23 mouse cellular contexts compared by ENCODE assay signal in the genomic region with DNA sequence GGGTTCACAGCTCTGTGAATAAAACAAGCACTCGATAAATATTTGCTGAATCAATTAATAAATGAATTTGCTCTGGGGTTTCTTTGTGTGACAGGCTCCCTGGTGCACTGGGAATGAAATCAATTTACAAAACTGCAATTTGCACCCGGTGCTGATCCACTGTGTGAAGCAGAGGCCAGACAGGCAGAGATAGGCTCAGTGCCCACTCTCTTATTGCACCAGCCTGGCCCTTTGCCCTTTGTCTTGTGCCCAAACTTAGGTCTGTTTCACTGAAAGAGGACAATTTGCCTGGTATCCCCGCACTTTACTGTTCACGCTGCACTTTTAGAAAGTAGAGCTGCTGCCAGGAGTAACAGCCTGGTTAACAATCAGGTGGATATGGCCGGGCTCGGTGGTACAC. TPM values are rescaled to one million over a fixed set of nuclear protein-coding genes. Genes with fewer than 3 reads are reported as not detected.
DNase-seq lines count a peak whose midpoint lies in the region; ATAC-seq and TF ChIP-seq lines count a peak whose summit lies in the region.
"Had no signal": no experiment of that assay in that cellular context is flagged by ENCODE, and none has a peak within 500 bp of the region (broad histone marks: within the 10 kb centered on the region; RNA-seq: fewer than 3 reads in every experiment).

No protein-coding gene starts in this region.

- H3K27ac ChIP-seq in forebrain, embryonic 12.5 days = 0 out of 2 replicates have a peak overlapping the region, but pooled peaks have one; percentile 6
- no peak overlapping the region for H3K27ac ChIP-seq in forebrain, embryonic 11.5 days (ENCODE audit: low read depth, low read length)
- peak overlapping the region in 1 of 2 experiments; percentile 1; a peak in 1 of 4 replicates for H3K27ac ChIP-seq in heart, embryonic 14.5 days (replicated peaks in 1 of 2; ENCODE audit: control insufficient read depth in 1 of 2, insufficient read depth in 1 of 2, low read depth in 2 of 2, low read length in 2 of 2)
- H3K27ac ChIP-seq in heart, embryonic 11.5 days (ENCODE audit: low read depth, low read length) = no peak overlapping the region
- no peak overlapping the region for H3K27ac ChIP-seq in liver, adult 2 months (replicated peaks; ENCODE audit: insufficient read depth, low read depth, low read length)
- no peak overlapping the region for H3K27ac ChIP-seq in liver, postnatal 0 days (ENCODE audit: low read depth)
- H3K27ac ChIP-seq in hindbrain, embryonic 14.5 days = peak overlapping the region; percentile 11; the same call in 1 of the 2 replicates
- H3K27ac ChIP-seq: kidney, postnatal 0 days; limb, embryonic 13.5 days; liver, embryonic 12.5 days; macrophage; neural tube, embryonic 13.5 days had no signal

- ATAC-seq in forebrain, embryonic 12.5 days (ENCODE audit: low FRiP score) = no peak
- no peak for ATAC-seq in forebrain, embryonic 11.5 days (replicated peaks; ENCODE audit: low FRiP score)
- ATAC-seq in heart, embryonic 14.5 days (ENCODE audit: insufficient number of reproducible peaks, insufficient read depth, low FRiP score, low read depth) = no peak
- no peak for ATAC-seq in heart, embryonic 11.5 days (replicated peaks; ENCODE audit: insufficient number of reproducible peaks, low FRiP score, low TSS enrichment)
- ATAC-seq in liver, postnatal 0 days = no peak
- no peak for ATAC-seq in hindbrain, embryonic 14.5 days (ENCODE audit: low FRiP score)
- ATAC-seq: forebrain, embryonic 16.5 days; intestine, embryonic 16.5 days; liver, embryonic 12.5 days; Patski had no signal

- H3K79me2 ChIP-seq in liver, adult 2 months (ENCODE audit: control insufficient read depth, insufficient read depth, low read length) = no peaks in the 10 kb centered on the region

- WGBS in forebrain, embryonic 12.5 days = 81% methylated on average over 6 of the region's 6 CpGs
- 87% methylated on average over 6 of the region's 6 CpGs for WGBS in forebrain, embryonic 11.5 days
- WGBS in heart, embryonic 14.5 days = 73% methylated on average over 6 of the region's 6 CpGs
- WGBS in heart, embryonic 11.5 days (ENCODE audit: insufficient replicate concordance) = 80% methylated on average over 6 of the region's 6 CpGs
- WGBS in liver, adult 2 months = 26% methylated on average over 6 of the region's 6 CpGs
- 81% methylated on average over 6 of the region's 6 CpGs for WGBS in liver, postnatal 0 days (ENCODE audit: insufficient replicate concordance)
- 62% methylated on average over 6 of the region's 6 CpGs for WGBS in hindbrain, embryonic 14.5 days

- TF ChIP-seq EP300 in liver, postnatal 0 days (IDR thresholded peaks at IDR 0.05; ENCODE audit: low read depth) = no peak

- no peaks in the 10 kb centered on the region for H3K27me3 ChIP-seq in forebrain, embryonic 12.5 days
- H3K27me3 ChIP-seq in forebrain, embryonic 11.5 days (ENCODE audit: control insufficient read depth, insufficient read depth, low read length) = no peaks in the 10 kb centered on the region
- H3K27me3 ChIP-seq in heart, embryonic 14.5 days (ENCODE audit: control insufficient read depth, insufficient read depth, low read length) = no peaks in the 10 kb centered on the region
- H3K27me3 ChIP-seq in heart, embryonic 11.5 days (ENCODE audit: control insufficient read depth, insufficient read depth, low read length) = no peaks in the 10 kb centered on the region
- H3K27me3 ChIP-seq in liver, adult 2 months (ENCODE audit: control insufficient read depth, insufficient read depth, low read length) = peaks cover 2% of the 10 kb centered on the region; the same call in 1 of the 2 replicates
- no peaks in the 10 kb centered on the region for H3K27me3 ChIP-seq in liver, postnatal 0 days (ENCODE audit: insufficient read depth, low read length)
- H3K27me3 ChIP-seq in hindbrain, embryonic 14.5 days (ENCODE audit: control insufficient read depth, insufficient read depth, low read length) = no peaks in the 10 kb centered on the region
- H3K27me3 ChIP-seq: limb, embryonic 13.5 days; neural tube, embryonic 13.5 days; Patski had no signal

- H3K9ac ChIP-seq in forebrain, embryonic 12.5 days = no peak overlapping the region
- no peak overlapping the region for H3K9ac ChIP-seq in forebrain, embryonic 11.5 days (ENCODE audit: low read length)
- peak overlapping the region; percentile 32 for H3K9ac ChIP-seq in heart, embryonic 14.5 days (ENCODE audit: low read length)
- no peak overlapping the region for H3K9ac ChIP-seq in heart, embryonic 11.5 days (ENCODE audit: low read depth, low read length)
- no peak overlapping the region for H3K9ac ChIP-seq in liver, adult 2 months (ENCODE audit: low read depth, low read length)
- no peak overlapping the region for H3K9ac ChIP-seq in liver, postnatal 0 days (replicated peaks)
- H3K9ac ChIP-seq in hindbrain, embryonic 14.5 days = no peak overlapping the region
- H3K9ac ChIP-seq: limb, embryonic 13.5 days; liver, embryonic 12.5 days; neural tube, embryonic 13.5 days had no signal

- H3K4me3 ChIP-seq in forebrain, embryonic 12.5 days (replicated peaks) = no peak overlapping the region
- H3K4me3 ChIP-seq in forebrain, embryonic 11.5 days (ENCODE audit: low read depth, low read length) = no peak overlapping the region
- H3K4me3 ChIP-seq in heart, embryonic 14.5 days (ENCODE audit: control insufficient read depth in 1 of 2, insufficient read depth in 1 of 2, low read depth in 1 of 2, low read length in 2 of 2) = no peak overlapping the region
- H3K4me3 ChIP-seq in heart, embryonic 11.5 days (ENCODE audit: low read depth, low read length) = no peak overlapping the region
- H3K4me3 ChIP-seq in liver, adult 2 months (ENCODE audit: insufficient read depth, low read depth, low read length) = no peak overlapping the region
- no peak overlapping the region for H3K4me3 ChIP-seq in liver, postnatal 0 days (ENCODE audit: low read depth, low read length)
- no peak overlapping the region for H3K4me3 ChIP-seq in hindbrain, embryonic 14.5 days (replicated peaks; ENCODE audit: low read length)
- H3K4me3 ChIP-seq: erythroblast, embryonic 14.5 days; limb, embryonic 13.5 days; liver, embryonic 12.5 days; neural tube, embryonic 13.5 days had no signal

- peaks cover 36% of the 10 kb centered on the region for H3K4me1 ChIP-seq in forebrain, embryonic 12.5 days
- peaks cover 15% of the 10 kb centered on the region; the same call in 1 of the 2 replicates for H3K4me1 ChIP-seq in forebrain, embryonic 11.5 days (replicated peaks; ENCODE audit: control insufficient read depth, insufficient read depth, low read length)
- peaks cover 16 to 18% of the 10 kb centered on the region in 2 experiments for H3K4me1 ChIP-seq in heart, embryonic 14.5 days (ENCODE audit: control insufficient read depth in 2 of 2, insufficient read depth in 2 of 2, low read length in 2 of 2)
- H3K4me1 ChIP-seq in heart, embryonic 11.5 days (ENCODE audit: control insufficient read depth, insufficient read depth, low read length) = peaks cover 9% of the 10 kb centered on the region
- H3K4me1 ChIP-seq in liver, adult 2 months (ENCODE audit: control insufficient read depth, insufficient read depth, low read length) = 0 out of 2 replicates have a peak, but pooled peaks cover 1% of the 10 kb centered on the region
- no peaks in the 10 kb centered on the region for H3K4me1 ChIP-seq in liver, postnatal 0 days (ENCODE audit: insufficient read depth)
- H3K4me1 ChIP-seq in hindbrain, embryonic 14.5 days (replicated peaks; ENCODE audit: control insufficient read depth, insufficient read depth, low read length) = peaks cover 29% of the 10 kb centered on the region
- H3K4me1 ChIP-seq: liver, embryonic 12.5 days had no signal

- H3K4me2 ChIP-seq in forebrain, embryonic 12.5 days = no peak overlapping the region
- no peak overlapping the region for H3K4me2 ChIP-seq in forebrain, embryonic 11.5 days (ENCODE audit: low read depth, low read length, severe bottlenecking)
- H3K4me2 ChIP-seq in heart, embryonic 14.5 days (ENCODE audit: low read length) = no peak overlapping the region
- no peak overlapping the region for H3K4me2 ChIP-seq in heart, embryonic 11.5 days
- H3K4me2 ChIP-seq in liver, postnatal 0 days (ENCODE audit: low read depth, low read length) = no peak overlapping the region
- no peak overlapping the region for H3K4me2 ChIP-seq in hindbrain, embryonic 14.5 days (replicated peaks)
- H3K4me2 ChIP-seq: limb, embryonic 13.5 days; liver, embryonic 12.5 days; neural tube, embryonic 13.5 days had no signal

- no peak for TF ChIP-seq POLR2A in liver, adult 2 months (IDR thresholded peaks at IDR 0.05; ENCODE audit: extremely low read depth, insufficient read depth, low read length)

- H3K9me3 ChIP-seq in forebrain, embryonic 12.5 days = no peaks in the 10 kb centered on the region
- H3K9me3 ChIP-seq in forebrain, embryonic 11.5 days (ENCODE audit: control insufficient read depth, low read length) = no peaks in the 10 kb centered on the region
- H3K9me3 ChIP-seq in heart, embryonic 14.5 days (ENCODE audit: control insufficient read depth, low read length) = no peaks in the 10 kb centered on the region
- H3K9me3 ChIP-seq in heart, embryonic 11.5 days (replicated peaks; ENCODE audit: control insufficient read depth, low read length) = no peaks in the 10 kb centered on the region
- H3K9me3 ChIP-seq in liver, postnatal 0 days (ENCODE audit: low read length) = no peaks in the 10 kb centered on the region
- no peaks in the 10 kb centered on the region for H3K9me3 ChIP-seq in hindbrain, embryonic 14.5 days (ENCODE audit: control insufficient read depth, low read length)
- H3K9me3 ChIP-seq: limb, embryonic 13.5 days; liver, embryonic 12.5 days; neural tube, embryonic 13.5 days had no signal

- TF ChIP-seq CTCF in liver, adult 2 months (IDR thresholded peaks at IDR 0.05; ENCODE audit: low read depth, low read length) = no peak
- no peak for TF ChIP-seq CTCF in liver, postnatal 0 days (IDR thresholded peaks at IDR 0.05; ENCODE audit: low read depth)

- no peak for DNase-seq in forebrain, embryonic 11.5 days (ENCODE audit: low spot score)
- DNase-seq in liver, adult 2 months (ENCODE audit: extremely low read depth, low read depth, low spot score) = peak; percentile 92
- no peak for DNase-seq in liver, postnatal 0 days
- no peak for DNase-seq in hindbrain, embryonic 14.5 days (ENCODE audit: low spot score)
- no peak for DNase-seq in thymus, postnatal 10 days (ENCODE audit: low spot score in 2 of 2)
- DNase-seq: kidney, adult 8-10 months; kidney, postnatal 4 days; lung, adult 2 months; lung, postnatal 10 days; spleen, adult 18-20 months; thymus, postnatal 25 days had no signal

- no peaks in the 10 kb centered on the region for H3K36me3 ChIP-seq in forebrain, embryonic 12.5 days (replicated peaks)
- no peaks in the 10 kb centered on the region for H3K36me3 ChIP-seq in forebrain, embryonic 11.5 days (ENCODE audit: control insufficient read depth, insufficient read depth, low read length)
- no peaks in the 10 kb centered on the region for H3K36me3 ChIP-seq in heart, embryonic 14.5 days (ENCODE audit: control insufficient read depth, insufficient read depth, low read length)
- H3K36me3 ChIP-seq in heart, embryonic 11.5 days (ENCODE audit: control insufficient read depth, insufficient read depth, low read length) = no peaks in the 10 kb centered on the region
- no peaks in the 10 kb centered on the region for H3K36me3 ChIP-seq in liver, adult 2 months (ENCODE audit: control insufficient read depth, insufficient read depth, low read length)
- no peaks in the 10 kb centered on the region for H3K36me3 ChIP-seq in liver, postnatal 0 days (replicated peaks; ENCODE audit: insufficient read depth, low read length)
- H3K36me3 ChIP-seq in hindbrain, embryonic 14.5 days (replicated peaks; ENCODE audit: control insufficient read depth, insufficient read depth) = no peaks in the 10 kb centered on the region
- H3K36me3 ChIP-seq: limb, embryonic 13.5 days; liver, embryonic 12.5 days; neural tube, embryonic 13.5 days had no signal

RNA-seq across cellular contexts. Expression of a gene that starts 44.4 kb away (rescaled TPM):
- 49.9 and 60.6 TPM in 2 replicates for polyA plus RNA-seq in forebrain, embryonic 12.5 days (2016; fragmentation: Nextera tagmentation; extraction: Ambion mirVana)
- 39.4 and 40.7 TPM in 2 replicates for polyA plus RNA-seq in forebrain, embryonic 11.5 days (2014; fragmentation: Nextera tagmentation; extraction: Ambion mirVana)
- 36.8 and 39.5 TPM in 2 replicates for polyA plus RNA-seq in heart, embryonic 14.5 days (2014; fragmentation: Nextera tagmentation; extraction: Ambion mirVana)
- polyA plus RNA-seq in heart, embryonic 11.5 days (2014; fragmentation: Nextera tagmentation; extraction: Ambion mirVana) = 40.1 and 41.8 TPM in 2 replicates
- total RNA-seq in liver, adult 2 months (2014; rRNA removed) = 15.8 and 18.3 TPM in 2 replicates
- 60.2 and 76.3 TPM in 2 replicates for polyA plus RNA-seq in liver, adult 2 months (2012; rRNA removed)
- 32.2 and 33.9 TPM in 2 replicates for polyA plus RNA-seq in liver, postnatal 0 days (2015; fragmentation: Nextera tagmentation; extraction: Ambion mirVana)
- 45.8 and 48.5 TPM in 2 replicates for polyA plus RNA-seq in hindbrain, embryonic 14.5 days (2014; fragmentation: Nextera tagmentation; extraction: Ambion mirVana)

RNA-seq across cellular contexts. Expression of a gene that starts 47.9 kb away (rescaled TPM):
- 200 and 211 TPM in 2 replicates for polyA plus RNA-seq in forebrain, embryonic 12.5 days (2016; fragmentation: Nextera tagmentation; extraction: Ambion mirVana)
- polyA plus RNA-seq in forebrain, embryonic 11.5 days (2014; fragmentation: Nextera tagmentation; extraction: Ambion mirVana) = 248 and 259 TPM in 2 replicates
- 79.2 and 83.9 TPM in 2 replicates for polyA plus RNA-seq in heart, embryonic 14.5 days (2014; fragmentation: Nextera tagmentation; extraction: Ambion mirVana)
- polyA plus RNA-seq in heart, embryonic 11.5 days (2014; fragmentation: Nextera tagmentation; extraction: Ambion mirVana) = 119 and 138 TPM in 2 replicates
- total RNA-seq in liver, adult 2 months (2014; rRNA removed) = 3.3 and 5.5 TPM in 2 replicates
- 2.4 and 3.1 TPM in 2 replicates for polyA plus RNA-seq in liver, adult 2 months (2012; rRNA removed)
- 42.1 and 53.6 TPM in 2 replicates for polyA plus RNA-seq in liver, postnatal 0 days (2015; fragmentation: Nextera tagmentation; extraction: Ambion mirVana)
- 27.0 and 30.2 TPM in 2 replicates for polyA plus RNA-seq in hindbrain, embryonic 14.5 days (2014; fragmentation: Nextera tagmentation; extraction: Ambion mirVana)

Comparison
In these comparisons a context has a peak if more than half of its experiments do, and no peak if none do; other contexts are left out.
1. H3K27ac ChIP-seq: peak in forebrain, embryonic 12.5 days (single experiment) and hindbrain, embryonic 14.5 days (single experiment); none in forebrain, embryonic 11.5 days (single experiment), heart, embryonic 11.5 days (single experiment), liver, adult 2 months (single experiment) and liver, postnatal 0 days (single experiment).